Mouse (Mus musculus): ENCODE results near the gene Fgfr2. TPM values are rescaled to one million over a fixed set of nuclear protein-coding genes. Genes with fewer than 3 reads are reported as not detected.

Gene Fgfr2
- polyA plus RNA-seq, 1 experiment, result 3.0 TPM

- H3K27me3 ChIP-seq (ENCODE audit: control insufficient read depth, insufficient read depth, low read length), result no peaks in the 10 kb centered on the region
- TF ChIP-seq POLR2A (IDR thresholded peaks at IDR 0.05; ENCODE audit: control insufficient read depth, low read depth, low read length) (no peak), CTCF (IDR thresholded peaks at IDR 0.05; ENCODE audit: control insufficient read depth, insufficient read depth, insufficient replicate concordance, low read depth, low read length) (no peak)
- H3K27ac ChIP-seq (ENCODE audit: control insufficient read depth, insufficient read depth, low read depth, low read length), result no peak overlapping the region
Measured at GRCm38 (mm10) chr7:131846066-131846905, 1276.9 kb downstream of the Fgfr2 start.

GRCm38 (mm10) chr7:131830261-131830660, 1292.9 kb downstream of the Fgfr2 start:
- Histone ChIP-seq H3K4me3 (ENCODE audit: control insufficient read depth, low read depth, low read length) (no peak overlapping the region), H3K4me1 (ENCODE audit: control insufficient read depth, insufficient read depth, low read length) (no peaks in the 10 kb centered on the region), H3K36me3 (ENCODE audit: control insufficient read depth, insufficient read depth, low read length) (no peaks in the 10 kb centered on the region), H3K27ac (ENCODE audit: control insufficient read depth, insufficient read depth, low read depth, low read length) (no peak overlapping the region), H3K27me3 (ENCODE audit: control insufficient read depth, insufficient read depth, low read length) (no peaks in the 10 kb centered on the region)
- TF ChIP-seq POLR2A (IDR thresholded peaks at IDR 0.05; ENCODE audit: control insufficient read depth, low read depth, low read length) (no peak), CTCF (IDR thresholded peaks at IDR 0.05; ENCODE audit: control insufficient read depth, insufficient read depth, insufficient replicate concordance, low read depth, low read length) (no peak)

More at GRCm38 (mm10) chr7:131846066-131846905, 1276.9 kb downstream of the Fgfr2 start:
- Histone ChIP-seq H3K36me3 (ENCODE audit: control insufficient read depth, insufficient read depth, low read length) (no peaks in the 10 kb centered on the region), H3K4me1 (ENCODE audit: control insufficient read depth, insufficient read depth, low read length) (no peaks in the 10 kb centered on the region), H3K4me3 (ENCODE audit: control insufficient read depth, low read depth, low read length) (no peak overlapping the region)

GRCm38 (mm10) chr7:131826811-131827210, 1296.3 kb downstream of the Fgfr2 start:
- Histone ChIP-seq H3K27ac (ENCODE audit: control insufficient read depth, insufficient read depth, low read depth, low read length) (no peak overlapping the region), H3K36me3 (ENCODE audit: control insufficient read depth, insufficient read depth, low read length) (no peaks in the 10 kb centered on the region), H3K4me3 (ENCODE audit: control insufficient read depth, low read depth, low read length) (peak overlapping the region; percentile 24), H3K4me1 (ENCODE audit: control insufficient read depth, insufficient read depth, low read length) (no peaks in the 10 kb centered on the region), H3K27me3 (ENCODE audit: control insufficient read depth, insufficient read depth, low read length) (no peaks in the 10 kb centered on the region)
- no peak for TF ChIP-seq CTCF (IDR thresholded peaks at IDR 0.05; ENCODE audit: control insufficient read depth, insufficient read depth, insufficient replicate concordance, low read depth, low read length)
- TF ChIP-seq POLR2A (IDR thresholded peaks at IDR 0.05; ENCODE audit: control insufficient read depth, low read depth, low read length), result no peak

- H3K4me1 ChIP-seq (ENCODE audit: control insufficient read depth, insufficient read depth, low read length), result no peaks in the 10 kb centered on the region
- H3K36me3 ChIP-seq (ENCODE audit: control insufficient read depth, insufficient read depth, low read length), result no peaks in the 10 kb centered on the region
- no peak overlapping the region for H3K4me3 ChIP-seq (ENCODE audit: control insufficient read depth, low read depth, low read length)
- TF ChIP-seq POLR2A (IDR thresholded peaks at IDR 0.05; ENCODE audit: control insufficient read depth, low read depth, low read length), result no peak
- no peak for TF ChIP-seq CTCF (IDR thresholded peaks at IDR 0.05; ENCODE audit: control insufficient read depth, insufficient read depth, insufficient replicate concordance, low read depth, low read length)
- H3K27me3 ChIP-seq (ENCODE audit: control insufficient read depth, insufficient read depth, low read length), result no peaks in the 10 kb centered on the region
- H3K27ac ChIP-seq (ENCODE audit: control insufficient read depth, insufficient read depth, low read depth, low read length), result no peak overlapping the region
Measured at GRCm38 (mm10) chr7:131817976-131818375, 1305.2 kb downstream of the Fgfr2 start.

- Histone ChIP-seq H3K4me1 (ENCODE audit: control insufficient read depth, insufficient read depth, low read length) (no peaks in the 10 kb centered on the region), H3K27ac (ENCODE audit: control insufficient read depth, insufficient read depth, low read depth, low read length) (no peak overlapping the region), H3K4me3 (ENCODE audit: control insufficient read depth, low read depth, low read length) (no peak overlapping the region), H3K27me3 (ENCODE audit: control insufficient read depth, insufficient read depth, low read length) (no peaks in the 10 kb centered on the region), H3K36me3 (ENCODE audit: control insufficient read depth, insufficient read depth, low read length) (no peaks in the 10 kb centered on the region)
- TF ChIP-seq CTCF (IDR thresholded peaks at IDR 0.05; ENCODE audit: control insufficient read depth, insufficient read depth, insufficient replicate concordance, low read depth, low read length) (no peak), POLR2A (IDR thresholded peaks at IDR 0.05; ENCODE audit: control insufficient read depth, low read depth, low read length) (no peak)
Measured at GRCm38 (mm10) chr7:131816641-131817040, 1306.5 kb downstream of the Fgfr2 start.

GRCm38 (mm10) chr7:131812116-131812515, 1311.0 kb downstream of the Fgfr2 start:
- Histone ChIP-seq H3K27me3 (ENCODE audit: control insufficient read depth, insufficient read depth, low read length) (no peaks in the 10 kb centered on the region), H3K36me3 (ENCODE audit: control insufficient read depth, insufficient read depth, low read length) (no peaks in the 10 kb centered on the region), H3K4me1 (ENCODE audit: control insufficient read depth, insufficient read depth, low read length) (no peaks in the 10 kb centered on the region), H3K4me3 (ENCODE audit: control insufficient read depth, low read depth, low read length) (no peak overlapping the region), H3K27ac (ENCODE audit: control insufficient read depth, insufficient read depth, low read depth, low read length) (no peak overlapping the region)
- TF ChIP-seq POLR2A (IDR thresholded peaks at IDR 0.05; ENCODE audit: control insufficient read depth, low read depth, low read length) (no peak), CTCF (IDR thresholded peaks at IDR 0.05; ENCODE audit: control insufficient read depth, insufficient read depth, insufficient replicate concordance, low read depth, low read length) (no peak)

- Histone ChIP-seq H3K36me3 (ENCODE audit: control insufficient read depth, insufficient read depth, low read length) (no peaks in the 10 kb centered on the region), H3K27ac (ENCODE audit: control insufficient read depth, insufficient read depth, low read depth, low read length) (no peak overlapping the region), H3K27me3 (ENCODE audit: control insufficient read depth, insufficient read depth, low read length) (no peaks in the 10 kb centered on the region), H3K4me1 (ENCODE audit: control insufficient read depth, insufficient read depth, low read length) (no peaks in the 10 kb centered on the region), H3K4me3 (ENCODE audit: control insufficient read depth, low read depth, low read length) (no peak overlapping the region)
- TF ChIP-seq CTCF (IDR thresholded peaks at IDR 0.05; ENCODE audit: control insufficient read depth, insufficient read depth, insufficient replicate concordance, low read depth, low read length) (no peak), POLR2A (IDR thresholded peaks at IDR 0.05; ENCODE audit: control insufficient read depth, low read depth, low read length) (no peak)
Measured at GRCm38 (mm10) chr7:131810916-131811315, 1312.2 kb downstream of the Fgfr2 start.
